Mouse (Mus musculus): Measurements from ENCODE around the gene Nrde2.
"Not testable (repeated sequence)": the region's sequence is repeated elsewhere in the genome, so short reads cannot be mapped to it uniquely, and the experiment has no call there.

Gene Nrde2

DNA sequence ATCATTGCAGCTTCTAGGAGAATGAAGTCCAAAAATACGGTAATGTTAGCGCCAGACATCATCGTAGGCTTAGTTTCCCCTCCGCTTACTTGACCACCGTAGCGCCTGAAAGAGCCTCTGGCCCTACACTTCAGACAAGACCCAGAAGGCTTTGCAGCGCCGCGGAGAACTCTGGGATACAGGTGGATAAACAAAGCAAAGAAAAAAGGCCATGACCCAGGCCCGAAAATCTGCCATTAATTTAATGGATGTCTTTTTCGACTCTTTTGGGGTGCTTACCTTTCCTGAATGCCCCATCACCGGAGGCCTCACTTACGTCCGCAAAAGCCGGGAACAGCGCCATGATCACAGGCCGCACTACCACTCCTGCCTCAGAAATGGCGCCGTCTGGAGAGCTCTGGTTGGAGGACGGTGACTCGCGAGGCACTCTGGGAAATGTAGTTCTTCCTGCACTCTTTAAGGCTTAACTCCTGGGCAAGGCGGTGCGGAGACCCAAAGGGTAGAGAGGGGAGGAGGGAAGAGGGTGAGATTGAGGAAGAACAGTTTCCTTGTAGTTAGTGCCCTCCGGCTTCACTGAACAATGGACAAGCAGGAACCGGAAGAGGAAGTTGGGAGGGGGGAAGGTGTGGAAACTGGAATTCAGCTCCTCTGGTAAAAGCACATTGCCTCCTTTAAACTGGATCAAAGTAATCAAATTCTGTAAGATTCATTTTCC lies at the start of gene Nrde2:
TSS of gene Nrde2 (minus strand) at position 393 of the 715 bp plus-strand sequence.
- DNase-seq = peak; percentile 93

DNA sequence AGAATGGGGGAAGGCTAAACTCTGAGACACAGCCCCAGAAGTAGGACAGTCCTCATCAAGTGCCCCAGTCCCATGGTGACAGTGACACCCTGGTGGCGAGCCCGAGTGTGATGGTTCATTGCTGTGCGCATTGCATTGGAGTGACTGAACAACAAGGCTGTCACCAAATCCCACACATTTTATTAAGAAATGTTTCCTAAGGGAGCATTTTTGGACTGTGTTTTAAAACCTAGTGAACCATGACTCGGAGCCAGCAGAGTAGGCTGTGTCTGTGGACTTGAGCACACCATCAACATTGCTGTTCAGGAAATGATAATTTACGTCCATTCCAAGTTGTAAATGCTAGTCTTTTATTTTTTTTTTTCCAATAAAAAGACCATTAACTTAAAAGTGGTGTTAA lies 47.5 kb upstream of the Nrde2 start:
- no peak for DNase-seq

DNA sequence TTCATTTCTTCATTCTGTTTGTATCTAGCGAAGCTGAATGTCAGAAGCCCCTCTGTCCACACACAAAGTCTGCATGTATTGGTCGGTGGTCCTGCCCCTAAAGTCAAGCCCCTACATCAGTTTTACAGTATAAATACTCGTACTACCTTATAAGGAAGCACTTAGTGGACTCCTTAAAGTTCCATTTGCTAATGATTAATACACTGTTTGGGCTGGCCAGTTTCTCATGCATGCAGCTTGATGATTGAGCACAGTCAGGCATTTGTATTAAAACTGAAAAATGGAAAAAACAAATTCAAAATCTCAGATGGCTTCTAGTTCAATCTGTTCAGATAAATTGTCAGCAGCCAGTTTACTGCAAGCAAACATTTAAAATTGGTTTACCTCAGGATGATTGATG lies 47.1 kb upstream of the Nrde2 start:
- DNase-seq = no peak

DNA sequence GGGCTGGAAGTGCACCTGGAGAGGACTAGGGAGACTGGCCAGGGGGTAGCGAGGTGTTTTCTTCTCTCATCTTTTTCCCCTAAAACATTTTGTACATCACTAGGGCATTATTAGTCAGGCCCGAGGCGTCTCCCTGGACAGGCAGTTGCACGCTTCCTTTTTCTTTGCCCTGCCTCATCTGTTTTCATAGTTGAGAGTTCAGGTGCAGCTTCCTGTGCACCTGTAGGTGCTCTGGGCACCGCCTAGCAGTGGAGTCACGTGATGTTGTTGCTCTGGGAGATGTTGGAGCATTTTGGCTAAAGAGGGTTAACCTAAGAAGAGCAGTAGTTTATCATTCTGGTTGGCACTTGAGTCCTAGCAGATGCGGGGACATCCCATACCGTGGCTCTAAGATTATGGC lies 45.7 kb upstream of the Nrde2 start:
- DNase-seq = no peak

DNA sequence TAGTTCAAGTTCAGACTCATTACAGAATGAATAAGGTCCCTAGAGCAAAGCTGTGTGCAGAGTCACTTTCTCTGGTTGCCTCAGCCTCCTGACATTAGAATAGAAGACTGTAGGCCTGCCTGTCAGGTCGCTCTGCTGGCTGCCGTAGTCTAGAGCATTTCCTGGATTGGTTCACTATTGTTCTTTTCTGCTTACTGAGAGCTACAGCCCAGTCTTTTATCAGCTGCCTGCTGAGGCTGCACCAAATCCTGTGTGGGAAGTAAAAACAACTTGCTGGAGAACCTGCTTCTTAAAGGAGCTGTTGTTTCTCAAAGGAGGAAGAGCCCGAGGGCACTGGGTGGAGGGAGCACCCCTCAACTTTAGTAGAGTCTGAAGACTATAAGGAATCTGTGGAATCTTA lies 44.3 kb upstream of the Nrde2 start:
- DNase-seq = no peak

GRCm38 (mm10) chr12:100201838-100202237 lies 42.4 kb upstream of the Nrde2 start:
- DNase-seq = peak; percentile 95

GRCm38 (mm10) chr12:100201363-100201711 lies 41.9 kb upstream of the Nrde2 start:
- no peak for DNase-seq

DNA sequence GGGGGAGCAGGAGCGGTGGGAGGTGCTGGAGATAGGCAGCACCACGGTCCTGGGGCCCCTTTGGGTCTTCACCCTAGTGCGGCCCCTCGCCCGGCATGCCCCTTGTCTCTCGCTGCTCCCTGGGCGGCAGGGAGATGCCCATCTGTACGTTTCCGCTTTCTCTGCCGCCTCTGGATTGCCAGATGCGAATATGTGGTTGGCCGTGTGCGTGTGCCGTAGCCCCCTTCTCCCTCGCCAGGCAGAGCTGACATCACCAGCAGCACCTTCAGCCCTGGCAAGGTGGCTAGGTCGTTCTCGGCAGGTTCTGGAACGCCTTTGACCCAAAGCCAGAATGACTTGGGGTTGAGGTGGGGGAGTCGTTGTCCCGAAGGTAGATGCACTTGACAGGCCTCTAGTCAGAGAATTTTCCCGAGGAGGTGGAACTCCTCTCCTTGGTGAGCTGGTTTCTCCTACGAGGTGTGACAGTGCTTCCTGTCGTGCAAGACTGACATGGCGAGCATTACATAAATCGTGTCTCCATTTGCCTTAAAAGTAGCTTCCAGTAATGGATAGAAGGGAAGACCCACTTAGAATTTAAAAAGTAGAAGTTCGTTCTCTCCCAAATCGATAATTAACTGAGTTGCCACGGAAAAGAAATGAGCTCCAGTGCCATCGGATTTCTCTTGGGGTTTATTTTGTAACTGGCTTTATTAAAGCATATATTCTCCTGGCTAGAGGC lies 41.4 kb upstream of the Nrde2 start:
- no peak for DNase-seq

GRCm38 (mm10) chr12:100199891-100200644 lies 40.6 kb upstream of the Nrde2 start:
- peak; percentile 86 for DNase-seq

DNA sequence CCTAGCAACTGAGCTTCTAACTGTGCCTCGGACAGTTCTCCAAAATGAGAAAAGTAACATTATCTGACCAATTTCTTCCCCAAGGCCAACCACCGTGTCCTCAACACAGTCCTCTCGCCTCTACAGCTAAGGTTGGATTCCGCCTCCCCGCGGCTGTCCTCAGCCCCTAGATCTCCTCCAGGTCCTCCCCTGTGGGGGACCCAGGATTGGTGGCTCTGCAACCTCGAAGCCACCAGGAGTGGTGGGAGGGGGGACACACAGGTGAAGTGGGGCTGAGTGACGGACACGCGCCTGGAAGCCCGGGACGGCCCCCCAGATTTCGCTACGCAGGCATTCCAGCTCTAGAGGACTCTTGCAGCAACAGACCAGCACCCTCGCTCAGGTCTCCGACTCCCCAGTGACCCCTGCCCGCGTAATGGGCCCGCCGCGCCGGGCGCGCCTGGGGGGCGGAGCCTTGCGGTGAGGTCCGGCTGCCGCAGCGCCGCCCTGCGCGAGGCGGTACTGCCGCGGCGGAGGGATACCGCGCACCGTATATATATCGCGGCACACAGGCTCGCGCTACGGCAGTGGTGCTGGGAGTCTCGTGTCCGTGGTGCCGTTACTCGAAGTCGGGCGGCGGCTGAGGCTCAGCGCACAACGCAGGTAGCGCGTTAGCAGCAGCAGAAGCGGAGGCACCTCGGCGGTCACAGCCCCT lies 39.7 kb upstream of the Nrde2 start, which contains the start of gene Calm1:
TSS of gene Calm1 (plus strand) at position 469 of the 694 bp plus-strand sequence.
- peak; percentile 95 for DNase-seq

DNA sequence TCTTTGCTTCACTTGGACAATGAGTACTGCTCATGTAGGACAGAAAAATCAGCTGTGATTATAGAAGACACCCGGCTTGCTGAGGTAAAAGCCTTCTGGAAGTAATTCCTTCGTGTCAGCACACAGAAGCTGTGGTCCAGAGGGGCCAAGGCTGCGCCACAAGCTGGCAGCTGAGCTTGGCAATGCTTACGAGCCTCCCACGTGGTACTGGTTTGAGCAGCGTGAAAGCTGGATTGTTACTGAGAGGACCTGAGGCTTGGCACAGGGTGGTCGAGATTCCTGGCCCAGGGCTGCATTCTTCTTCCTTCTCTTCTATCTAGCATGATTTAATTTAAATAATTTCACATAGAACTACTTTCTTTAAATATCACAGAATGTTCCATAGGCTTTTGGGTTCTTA lies 37.3 kb upstream of the Nrde2 start:
- DNase-seq = no peak

GRCm38 (mm10) chr12:100194181-100194580 lies 34.7 kb upstream of the Nrde2 start:
- DNase-seq = no peak

GRCm38 (mm10) chr12:100190802-100191201 lies 31.3 kb upstream of the Nrde2 start:
- no peak for DNase-seq

DNA sequence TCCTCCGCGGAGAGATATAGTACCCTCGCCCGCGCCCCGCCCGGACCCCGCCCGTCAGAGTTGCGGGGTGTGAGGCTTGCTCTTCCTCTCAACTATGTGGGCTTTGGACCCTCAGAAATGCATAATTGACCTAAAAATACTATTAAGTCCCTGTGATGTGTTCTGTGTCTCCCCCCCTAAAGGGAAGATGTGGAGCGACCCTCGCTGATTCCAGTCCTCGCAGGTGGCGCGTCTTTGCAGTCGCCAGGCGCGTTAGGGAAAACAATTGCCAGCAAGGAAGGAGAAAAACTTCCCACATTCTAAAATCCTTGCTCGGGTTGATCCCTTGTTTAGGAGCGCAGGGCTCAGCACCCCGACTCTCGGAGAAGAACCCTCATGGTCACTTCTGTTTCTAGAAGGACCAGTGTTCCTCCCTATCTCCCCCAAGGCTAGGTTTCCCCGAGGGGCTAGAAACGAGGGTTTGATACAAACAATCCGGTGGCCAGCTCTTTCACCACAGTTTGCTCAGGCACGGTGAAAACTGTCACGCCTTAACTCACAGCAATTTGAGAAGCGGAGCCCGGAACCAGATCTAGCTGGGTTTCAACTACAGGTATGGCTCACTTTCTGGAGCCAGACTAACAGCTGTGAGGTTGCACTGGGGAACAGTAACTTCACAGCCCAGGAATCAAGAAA lies 28.4 kb upstream of the Nrde2 start:
- DNase-seq = no peak

GRCm38 (mm10) chr12:100187013-100187755 lies 27.7 kb upstream of the Nrde2 start:
- DNase-seq = peak; percentile 100

DNA sequence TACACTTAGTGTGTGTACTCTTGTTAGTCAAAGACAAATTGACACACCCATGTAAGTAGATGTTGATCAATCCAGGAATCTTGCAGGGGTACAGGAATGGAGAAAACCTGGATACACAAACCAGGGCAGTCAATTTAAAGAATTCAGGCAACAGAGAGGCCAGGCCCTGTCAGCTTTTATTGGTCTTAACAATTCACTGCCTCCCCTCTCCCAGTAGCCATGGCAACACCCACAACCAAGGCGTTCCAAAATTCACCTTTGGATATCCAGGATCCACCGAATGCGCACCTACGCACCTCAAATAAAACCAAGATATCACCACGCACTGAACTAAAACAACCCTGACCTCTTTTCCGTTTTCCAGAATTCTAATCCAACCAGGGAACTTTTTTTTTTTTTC lies 26.9 kb upstream of the Nrde2 start:
- peak; percentile 74 for DNase-seq

GRCm38 (mm10) chr12:100185897-100186296 lies 26.4 kb upstream of the Nrde2 start:
- DNase-seq = no peak

GRCm38 (mm10) chr12:100184976-100185375 lies 25.5 kb upstream of the Nrde2 start:
- DNase-seq = not testable (repeated sequence)

DNA sequence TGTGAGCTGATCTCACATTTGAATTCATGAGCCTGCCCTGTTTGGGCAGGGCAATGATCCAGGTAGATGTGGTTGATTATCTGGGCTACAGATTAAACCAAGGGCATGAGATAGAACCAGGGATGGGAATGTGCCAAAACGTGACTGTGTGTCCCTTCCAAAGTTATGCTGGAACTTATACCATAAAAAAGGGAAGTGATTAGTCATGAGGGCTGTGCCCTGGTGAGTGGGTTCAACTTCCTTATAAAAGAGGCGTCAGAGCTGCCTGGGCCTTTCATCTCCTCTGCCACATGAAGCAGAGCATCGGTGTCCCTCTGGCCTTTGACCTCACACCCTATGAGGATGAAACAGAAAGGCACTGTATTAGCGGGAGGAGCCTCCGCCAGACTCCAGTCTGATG lies 24.5 kb upstream of the Nrde2 start:
- DNase-seq = no peak

DNA sequence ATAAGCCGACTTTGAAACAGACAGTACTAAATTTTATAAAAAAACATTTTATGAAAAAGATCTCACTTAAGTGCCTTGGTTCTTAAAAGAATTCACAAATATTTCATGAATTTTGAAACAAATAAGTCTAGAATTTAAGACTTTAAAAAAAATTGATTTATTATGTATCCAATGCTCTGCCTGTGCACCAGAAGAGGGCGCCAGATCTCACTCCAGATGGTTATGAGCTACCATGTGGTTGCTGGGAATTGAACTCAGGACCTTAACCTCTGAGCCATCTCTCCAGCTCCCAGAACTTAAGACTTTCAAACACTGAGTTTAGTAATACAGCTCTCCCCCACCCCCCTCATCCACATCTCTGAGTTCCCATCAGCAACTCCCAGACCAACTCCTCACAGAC lies 23.2 kb upstream of the Nrde2 start:
- no peak for DNase-seq

- DNase-seq = no peak
These were observed 21.3 kb upstream of the Nrde2 start for GRCm38 (mm10) chr12:100180802-100181201.

DNA sequence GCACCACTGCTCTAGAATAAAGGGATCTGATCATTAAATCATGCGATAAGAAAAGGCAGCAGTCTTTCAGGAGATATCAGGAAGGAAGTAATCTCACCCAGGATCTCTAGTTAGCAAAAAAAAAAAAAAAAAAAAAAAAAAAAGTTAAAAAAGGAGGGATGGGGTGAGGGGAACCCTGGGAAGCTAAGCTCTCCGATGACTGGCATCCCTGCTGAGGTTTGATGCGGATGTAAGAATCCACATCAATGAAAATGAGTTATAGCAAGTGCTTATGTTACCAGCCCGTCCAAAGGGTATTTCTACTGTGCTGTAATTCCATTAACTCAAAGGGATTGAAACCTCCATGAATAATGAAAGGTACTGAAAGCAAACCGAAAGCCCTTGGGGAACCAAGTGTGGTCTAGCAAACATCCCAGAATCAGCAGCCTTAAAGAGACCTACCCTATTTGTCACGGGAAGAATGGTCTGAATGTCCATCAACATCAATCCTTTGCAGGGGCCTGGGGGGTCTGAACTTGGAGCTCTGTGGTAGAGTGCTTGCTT lies 19.5 kb upstream of the Nrde2 start:
- DNase-seq = no peak

Measured in cerebellum, adult 9-11 months (tissue).